Mouse (Mus musculus) stomach, embryonic 16.5 days (tissue): Measurements from ENCODE around the gene Nabp2. TPM values are rescaled to one million over a fixed set of nuclear protein-coding genes. Genes with fewer than 3 reads are reported as not detected.

Source experiments
- ATAC-seq: fragments of 200-750 bp; cut with Nextera tagmentation; 2 replicates; pipeline ENCODE4 v1.8.0; 2017; ENCODE audit warnings: moderate number of reproducible peaks, moderate TSS enrichment; ENCODE audit not compliant: insufficient read depth, low FRiP score
- H3K27ac ChIP-seq: fragments of 300-500 bp; sonication (generic); 2 replicates; pipeline ENCODE4 v1.5.1; 2014; ENCODE audit warnings: low read length
- H3K27me3 ChIP-seq: fragments of 300-500 bp; sonication (generic); 2 replicates; pipeline ENCODE4 v1.6.1; 2014; ENCODE audit warnings: low read length, control low read depth, mixed read lengths; ENCODE audit not compliant: control insufficient read depth, insufficient read depth
- H3K36me3 ChIP-seq: fragments of 300-500 bp; sonication (generic); 2 replicates; pipeline ENCODE4 v1.6.1; 2014; ENCODE audit warnings: low read length; ENCODE audit not compliant: control insufficient read depth, insufficient read depth
- H3K4me1 ChIP-seq: fragments of 300-500 bp; sonication (generic); 2 replicates; pipeline ENCODE4 v1.6.1; 2014; ENCODE audit warnings: low read length, control low read depth, mixed read lengths; ENCODE audit not compliant: control insufficient read depth, insufficient read depth
- H3K4me2 ChIP-seq: fragments of 300-500 bp; sonication (generic); 2 replicates; pipeline ENCODE4 v1.6.1; 2014; ENCODE audit warnings: low read depth, low read length, mixed read lengths
- H3K4me3 ChIP-seq: fragments of 300-500 bp; sonication (generic); replicated peaks from 2 replicates; pipeline ENCODE4 v1.5.1; 2014; ENCODE audit warnings: mild to moderate bottlenecking, low read length
- H3K9ac ChIP-seq: fragments of 300-500 bp; sonication (generic); 2 replicates; pipeline ENCODE4 v1.6.1; 2014; ENCODE audit warnings: low read length
- H3K9me3 ChIP-seq: fragments of 300-500 bp; sonication (generic); replicated peaks from 2 replicates; pipeline ENCODE4 v1.6.1; 2016; ENCODE audit warnings: low read length, control low read depth; ENCODE audit not compliant: control insufficient read depth
- WGBS: fragments of 180-500 bp; shearing (Covaris S2); extraction: QIAGEN DNeasy Blood & Tissue Kit; methylation state at CpG from one replicate; pipeline ENCODE4 v1.1.7; 2014; 5-methylcytosine and 5-hydroxymethylcytosine counted together
- polyA plus RNA-seq: library from polyadenylated mRNA; unstranded; fragments of >200 nt; fragmentation: Nextera tagmentation; extraction: Ambion mirVana; gene quantifications from 2 replicates; pipeline ENCODE4 v1.2.1, GENCODE M21; 2015

Nabp2 gene
- polyA plus RNA-seq, 1 experiment from 2014 or later, result 72.0 TPM

GRCm38 (mm10) chr10:128451014-128451413 is 39.7 kb upstream of the Nabp2 start:
- Histone ChIP-seq H3K4me3 (no peak overlapping the region), H3K4me1 (no peaks in the 10 kb centered on the region), H3K9me3 (no peaks in the 10 kb centered on the region), H3K27ac (no peak overlapping the region), H3K4me2 (no peak overlapping the region), H3K36me3 (no peaks in the 10 kb centered on the region), H3K27me3 (no peaks in the 10 kb centered on the region), H3K9ac (no peak overlapping the region)
- 74% methylated on average over 6 of the region's 6 CpGs for WGBS
- ATAC-seq, result no peak

DNA sequence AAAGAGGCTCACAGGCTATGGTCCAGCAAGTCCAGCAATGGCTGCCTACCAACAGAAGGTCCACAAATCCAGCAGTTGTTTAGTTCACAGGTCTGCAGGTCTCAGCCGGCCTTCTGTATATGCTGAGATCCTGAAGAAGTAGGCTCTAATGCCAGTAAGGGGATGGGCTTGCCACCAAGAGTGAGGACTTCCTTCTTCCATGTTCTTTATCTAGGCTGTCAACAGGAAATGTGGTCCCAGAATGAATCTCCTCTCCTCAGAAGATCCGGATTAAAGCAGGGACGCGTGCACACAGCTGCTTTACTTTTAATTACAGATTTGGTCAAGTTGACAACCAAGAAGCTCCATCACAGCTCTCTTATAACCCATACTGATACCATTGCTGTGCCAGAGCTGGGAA is 34.1 kb upstream of the Nabp2 start:
- no peak overlapping the region for H3K9ac ChIP-seq
- no peaks in the 10 kb centered on the region for H3K27me3 ChIP-seq
- ATAC-seq, result no peak
- no peak overlapping the region for H3K27ac ChIP-seq
- no peak overlapping the region for H3K4me2 ChIP-seq
- WGBS, result 77% methylated on average over 4 of the region's 4 CpGs
- H3K9me3 ChIP-seq, result no peaks in the 10 kb centered on the region
- H3K4me1 ChIP-seq, result no peaks in the 10 kb centered on the region
- no peak overlapping the region for H3K4me3 ChIP-seq
- peaks cover 5% of the 10 kb centered on the region; the same call in 1 of the 2 replicates for H3K36me3 ChIP-seq

GRCm38 (mm10) chr10:128444354-128444753 is 33.1 kb upstream of the Nabp2 start:
- H3K4me1 ChIP-seq, result no peaks in the 10 kb centered on the region
- peaks cover 6% of the 10 kb centered on the region; the same call in 1 of the 2 replicates for H3K36me3 ChIP-seq
- H3K4me2 ChIP-seq, result no peak overlapping the region
- H3K27ac ChIP-seq, result no peak overlapping the region
- no peaks in the 10 kb centered on the region for H3K27me3 ChIP-seq
- H3K9ac ChIP-seq, result no peak overlapping the region
- H3K4me3 ChIP-seq, result no peak overlapping the region
- no peaks in the 10 kb centered on the region for H3K9me3 ChIP-seq
- no peak for ATAC-seq
- WGBS, result 70% methylated on average over 6 of the region's 6 CpGs

- Histone ChIP-seq H3K4me3 (no peak overlapping the region), H3K27me3 (no peaks in the 10 kb centered on the region), H3K4me1 (no peaks in the 10 kb centered on the region), H3K4me2 (no peak overlapping the region), H3K9me3 (no peaks in the 10 kb centered on the region), H3K9ac (no peak overlapping the region), H3K36me3 (peaks cover 6% of the 10 kb centered on the region; the same call in 1 of the 2 replicates), H3K27ac (no peak overlapping the region)
- no peak for ATAC-seq
- WGBS, result 91% methylated on average over 1 of the region's 1 CpGs
Measured at GRCm38 (mm10) chr10:128442718-128443117, 31.4 kb upstream of the Nabp2 start.

DNA sequence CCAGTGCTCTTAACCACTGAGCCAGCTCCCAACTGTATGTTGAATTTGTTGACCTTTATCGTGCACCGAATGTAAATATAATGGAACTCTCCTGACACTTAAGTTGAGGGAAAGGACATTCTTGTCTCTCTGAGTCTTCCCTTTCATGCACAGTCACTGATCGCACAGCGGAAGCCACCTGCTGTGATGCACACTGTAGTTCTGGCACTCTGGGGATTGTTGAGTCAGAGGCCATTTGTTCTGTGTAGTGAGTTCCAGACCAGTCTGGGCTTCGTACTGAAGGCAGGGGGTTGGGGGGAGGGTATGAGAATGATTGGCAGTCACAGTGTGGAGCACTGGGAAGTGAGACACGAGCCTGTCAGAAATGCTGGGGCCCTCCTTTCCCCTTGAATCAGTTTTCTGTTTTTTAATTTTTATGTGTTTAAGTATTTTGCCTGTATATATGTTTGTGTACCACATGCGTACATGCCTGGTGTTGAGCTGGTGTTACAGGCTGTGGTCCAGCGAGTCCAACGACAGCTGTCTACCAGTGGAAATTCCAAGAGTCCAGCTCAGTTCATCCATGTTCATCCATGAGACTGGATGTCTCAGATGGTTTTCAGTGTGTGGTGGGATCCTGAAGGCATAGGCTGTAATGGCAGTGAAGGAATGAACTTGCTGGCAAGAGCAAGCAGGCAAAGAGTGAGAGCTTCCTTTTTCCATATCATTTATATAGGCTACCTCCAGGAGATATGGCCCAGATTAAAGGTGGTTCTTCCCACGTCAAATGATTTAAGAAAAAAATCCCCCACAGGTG is 30.2 kb upstream of the Nabp2 start:
- 93% methylated on average over 10 of the region's 10 CpGs for WGBS
- Histone ChIP-seq H3K27ac (no peak overlapping the region), H3K4me2 (no peak overlapping the region), H3K4me1 (no peaks in the 10 kb centered on the region), H3K4me3 (no peak overlapping the region), H3K9me3 (no peaks in the 10 kb centered on the region), H3K36me3 (peaks cover 11% of the 10 kb centered on the region; the same call in 1 of the 2 replicates), H3K9ac (no peak overlapping the region), H3K27me3 (no peaks in the 10 kb centered on the region)
- ATAC-seq, result no peak

GRCm38 (mm10) chr10:128440407-128440806 is 29.1 kb upstream of the Nabp2 start:
- ATAC-seq, result no peak
- Histone ChIP-seq H3K27ac (no peak overlapping the region), H3K4me3 (no peak overlapping the region), H3K4me2 (no peak overlapping the region), H3K9ac (no peak overlapping the region), H3K36me3 (peaks cover 15% of the 10 kb centered on the region; the same call in 1 of the 2 replicates), H3K4me1 (no peaks in the 10 kb centered on the region), H3K27me3 (no peaks in the 10 kb centered on the region), H3K9me3 (no peaks in the 10 kb centered on the region)
- 51% methylated on average over 10 of the region's 10 CpGs for WGBS

DNA sequence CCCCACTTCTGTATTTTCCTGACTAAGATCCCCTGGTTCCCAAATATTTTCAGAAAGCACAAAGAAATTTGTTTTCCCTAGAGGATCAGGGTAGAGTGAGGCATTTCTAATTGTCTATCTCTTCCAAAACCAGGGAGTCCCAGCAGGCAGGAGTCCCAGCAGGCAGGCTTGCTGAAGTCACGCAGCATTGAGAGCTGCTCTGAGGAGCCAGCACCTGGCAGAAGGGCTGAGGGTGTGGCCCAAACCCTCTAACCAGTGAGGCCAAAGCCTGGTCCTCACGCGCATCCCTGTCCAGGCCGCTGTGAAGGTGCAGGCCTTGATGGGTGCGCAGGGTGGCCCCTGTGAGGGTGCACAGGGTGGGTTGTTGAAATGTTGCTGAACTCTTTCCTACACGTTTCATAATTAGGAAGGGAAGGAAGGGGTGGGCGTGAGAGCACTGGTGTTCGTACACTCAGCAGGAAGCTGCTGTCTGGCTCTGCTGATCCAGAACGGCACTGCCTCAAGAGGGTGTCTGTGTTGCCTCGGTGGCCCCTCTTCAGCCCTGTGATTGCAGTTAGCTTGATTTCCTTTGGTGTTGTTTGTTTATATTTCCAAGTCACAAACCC is 27.5 kb upstream of the Nabp2 start:
- Histone ChIP-seq H3K9ac (no peak overlapping the region), H3K27me3 (no peaks in the 10 kb centered on the region), H3K4me3 (no peak overlapping the region), H3K36me3 (peaks cover 15% of the 10 kb centered on the region; the same call in 1 of the 2 replicates), H3K9me3 (no peaks in the 10 kb centered on the region), H3K4me2 (no peak overlapping the region), H3K4me1 (no peaks in the 10 kb centered on the region), H3K27ac (no peak overlapping the region)
- ATAC-seq, result no peak
- 70% methylated on average over 10 of the region's 10 CpGs for WGBS

- Histone ChIP-seq H3K9ac (no peak overlapping the region), H3K36me3 (peaks cover 19% of the 10 kb centered on the region; the same call in 1 of the 2 replicates), H3K9me3 (no peaks in the 10 kb centered on the region), H3K4me3 (no peak overlapping the region), H3K4me2 (no peak overlapping the region), H3K27ac (no peak overlapping the region), H3K27me3 (no peaks in the 10 kb centered on the region), H3K4me1 (no peaks in the 10 kb centered on the region)
- ATAC-seq, result no peak
- WGBS, result 85% methylated on average over 8 of the region's 8 CpGs
Measured at GRCm38 (mm10) chr10:128436376-128436775, 25.1 kb upstream of the Nabp2 start.

- Histone ChIP-seq H3K4me2 (no peak overlapping the region), H3K9ac (no peak overlapping the region), H3K36me3 (peaks cover 18% of the 10 kb centered on the region; the same call in 1 of the 2 replicates), H3K4me1 (no peaks in the 10 kb centered on the region), H3K9me3 (no peaks in the 10 kb centered on the region), H3K27ac (no peak overlapping the region), H3K4me3 (no peak overlapping the region), H3K27me3 (no peaks in the 10 kb centered on the region)
- 85% methylated on average over 5 of the region's 5 CpGs for WGBS
- no peak for ATAC-seq
Measured at GRCm38 (mm10) chr10:128435873-128436272, 24.6 kb upstream of the Nabp2 start.
